Mouse (Mus musculus): ENCODE measurements around the gene Pou2f3. TPM values are rescaled to one million over a fixed set of nuclear protein-coding genes. Genes with fewer than 3 reads are reported as not detected.
A peak's percentile ranks its signal among the peaks of the same experiment; 100 is the strongest.

The Pou2f3 gene
- total RNA-seq, 1 experiment from 2014 or later = not detected

DNA sequence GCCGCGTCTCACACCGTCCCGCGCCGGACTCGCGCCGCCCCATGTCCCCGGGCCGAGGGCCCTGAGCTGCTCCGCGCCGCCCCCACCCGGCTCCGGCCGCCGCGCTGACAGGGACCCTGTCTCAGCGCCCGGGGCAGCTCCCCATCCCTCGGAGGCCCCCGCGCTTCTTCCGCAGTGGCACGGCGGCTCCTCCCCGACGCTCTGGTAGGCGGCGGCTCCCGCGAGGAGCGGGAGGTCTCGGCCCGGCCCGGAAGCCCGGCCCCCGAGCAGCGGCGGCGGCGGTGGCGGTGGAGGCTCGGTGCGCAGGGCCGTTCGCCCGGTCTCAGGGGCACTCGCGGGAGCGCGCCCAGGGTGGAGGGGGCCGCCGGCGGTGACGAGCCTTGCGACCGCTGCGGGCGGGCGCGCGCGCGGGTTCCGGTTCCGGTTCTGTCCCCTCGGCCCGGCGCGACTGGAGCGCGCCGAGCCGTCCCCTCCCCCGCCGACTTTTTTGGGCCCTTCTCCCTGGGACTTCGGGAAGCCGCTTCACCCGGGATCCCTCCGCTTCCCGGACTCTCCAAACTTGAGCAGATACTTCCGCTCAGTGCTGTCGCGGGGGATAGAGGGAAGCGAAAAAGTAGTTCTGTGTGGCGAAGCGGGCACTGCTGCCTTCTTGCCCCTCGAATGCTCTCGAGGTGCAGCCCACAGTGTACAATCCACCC lies 104.4 kb downstream of the Pou2f3 start:
- peak; percentile 51 to 63 for ATAC-seq (replicated peaks in 1 of 2; ENCODE audit: insufficient read depth in 1 of 2, low FRiP score in 2 of 2, low TSS enrichment in 1 of 2, low read depth in 1 of 2, poor library complexity in 2 of 2, severe bottlenecking in 2 of 2)

DNA sequence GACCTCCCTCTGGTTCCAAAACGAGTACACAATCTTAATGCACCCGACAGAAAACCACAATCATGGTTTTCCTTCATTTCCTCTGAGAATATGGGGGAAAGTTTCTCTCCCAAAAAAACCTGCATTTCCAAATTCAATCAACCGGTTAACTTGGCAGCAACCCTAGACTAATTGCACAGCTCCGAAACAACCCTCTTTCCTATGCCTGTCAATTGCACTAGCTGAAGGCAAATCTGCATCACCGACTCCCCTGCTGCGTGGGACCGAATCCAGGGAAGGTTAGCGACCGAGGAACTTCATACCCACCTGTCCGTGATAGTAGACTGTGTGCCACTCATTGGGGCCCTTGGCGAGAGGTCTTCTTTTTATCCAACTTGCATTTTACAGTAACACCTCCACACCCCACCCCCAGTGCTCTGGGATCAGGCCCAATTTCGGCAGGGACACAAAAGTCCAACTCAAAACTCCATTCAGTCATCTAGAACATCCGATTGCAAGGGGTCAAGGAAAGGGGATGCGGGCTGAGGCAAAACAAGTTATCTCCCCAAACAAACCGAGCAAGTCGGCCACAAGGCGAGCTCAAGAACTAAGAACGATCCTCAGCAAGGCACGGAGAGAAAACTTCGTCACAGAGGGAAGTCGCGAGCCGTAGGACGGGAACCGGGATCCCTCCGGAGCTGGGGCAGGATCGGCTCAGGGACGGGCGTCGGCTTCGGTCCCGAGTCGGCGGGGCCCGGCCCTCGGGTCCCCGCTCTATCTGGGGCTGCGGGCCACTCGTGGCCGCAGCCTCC lies 105.1 kb downstream of the Pou2f3 start:
- ATAC-seq (replicated peaks in 1 of 2; ENCODE audit: insufficient read depth in 1 of 2, low FRiP score in 2 of 2, low TSS enrichment in 1 of 2, low read depth in 1 of 2, poor library complexity in 2 of 2, severe bottlenecking in 2 of 2) = no peak

DNA sequence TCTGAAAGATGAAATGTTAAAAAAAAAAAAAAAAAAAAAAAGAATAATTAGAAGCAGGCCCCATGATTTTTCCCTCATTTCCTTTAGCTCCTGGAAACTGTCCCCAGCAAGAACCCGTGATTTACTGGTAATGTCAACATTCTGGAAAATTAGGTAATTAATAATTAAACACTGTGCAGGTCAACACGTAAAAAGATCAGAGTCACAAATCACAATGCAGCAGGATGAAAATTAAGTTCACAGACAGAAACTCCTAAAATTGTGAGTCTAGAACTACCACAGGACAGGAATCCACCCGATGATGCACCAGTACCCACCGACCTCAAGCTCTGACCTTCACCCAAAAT lies 105.7 kb downstream of the Pou2f3 start:
- ATAC-seq (replicated peaks in 1 of 2; ENCODE audit: insufficient read depth in 1 of 2, low FRiP score in 2 of 2, low TSS enrichment in 1 of 2, low read depth in 1 of 2, poor library complexity in 2 of 2, severe bottlenecking in 2 of 2) = no peak

DNA sequence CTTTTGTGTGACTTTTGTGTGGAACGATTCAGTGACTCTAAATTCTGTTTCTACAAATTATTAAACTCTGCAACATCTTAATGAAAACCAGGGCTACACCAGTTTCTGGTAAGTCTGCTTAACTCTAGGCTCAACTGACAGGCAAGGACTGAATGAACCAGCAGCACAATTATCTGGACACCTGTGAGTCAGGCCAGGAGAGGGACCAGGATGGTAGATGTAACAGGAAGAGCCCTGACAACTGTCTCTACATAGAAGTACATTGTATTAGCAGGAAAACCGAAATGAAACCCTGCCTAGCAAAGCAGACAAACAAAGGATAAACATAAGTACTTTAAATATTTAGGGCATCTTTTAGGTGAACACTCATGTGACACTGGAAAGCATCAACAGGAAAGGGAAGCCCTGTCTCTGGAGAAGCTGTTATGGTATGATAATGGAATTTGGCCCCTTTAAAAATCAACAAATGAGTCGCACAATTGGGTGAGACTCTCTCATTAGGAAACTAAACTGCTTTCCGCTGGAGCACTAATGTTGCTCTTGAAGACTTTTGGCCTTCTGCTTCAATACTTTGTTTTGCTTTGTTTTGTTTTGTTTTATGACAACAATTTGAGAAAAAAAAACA lies 106.4 kb downstream of the Pou2f3 start:
- no peak for ATAC-seq (replicated peaks in 1 of 2; ENCODE audit: insufficient read depth in 1 of 2, low FRiP score in 2 of 2, low TSS enrichment in 1 of 2, low read depth in 1 of 2, poor library complexity in 2 of 2, severe bottlenecking in 2 of 2)

DNA sequence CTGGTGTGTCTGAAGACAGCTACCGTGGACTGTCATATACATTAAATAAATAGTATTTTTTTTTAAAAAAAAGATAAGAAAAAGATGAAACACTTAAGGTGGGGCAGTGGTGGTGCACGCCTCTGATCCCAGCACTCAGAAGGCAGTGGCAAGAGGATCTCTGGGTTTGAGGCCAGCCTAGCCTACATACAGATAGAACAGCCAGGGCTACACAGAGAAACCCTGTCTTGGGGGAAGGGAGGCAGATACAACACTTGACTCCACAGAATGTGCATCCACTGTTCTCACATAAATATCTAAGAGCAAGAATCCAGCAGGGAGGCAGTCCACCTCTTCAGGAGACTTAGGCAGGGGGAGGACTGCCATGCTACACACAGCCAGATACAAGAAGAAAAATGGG lies 107.2 kb downstream of the Pou2f3 start:
- ATAC-seq (replicated peaks in 1 of 2; ENCODE audit: insufficient read depth in 1 of 2, low FRiP score in 2 of 2, low TSS enrichment in 1 of 2, low read depth in 1 of 2, poor library complexity in 2 of 2, severe bottlenecking in 2 of 2) = no peak

DNA sequence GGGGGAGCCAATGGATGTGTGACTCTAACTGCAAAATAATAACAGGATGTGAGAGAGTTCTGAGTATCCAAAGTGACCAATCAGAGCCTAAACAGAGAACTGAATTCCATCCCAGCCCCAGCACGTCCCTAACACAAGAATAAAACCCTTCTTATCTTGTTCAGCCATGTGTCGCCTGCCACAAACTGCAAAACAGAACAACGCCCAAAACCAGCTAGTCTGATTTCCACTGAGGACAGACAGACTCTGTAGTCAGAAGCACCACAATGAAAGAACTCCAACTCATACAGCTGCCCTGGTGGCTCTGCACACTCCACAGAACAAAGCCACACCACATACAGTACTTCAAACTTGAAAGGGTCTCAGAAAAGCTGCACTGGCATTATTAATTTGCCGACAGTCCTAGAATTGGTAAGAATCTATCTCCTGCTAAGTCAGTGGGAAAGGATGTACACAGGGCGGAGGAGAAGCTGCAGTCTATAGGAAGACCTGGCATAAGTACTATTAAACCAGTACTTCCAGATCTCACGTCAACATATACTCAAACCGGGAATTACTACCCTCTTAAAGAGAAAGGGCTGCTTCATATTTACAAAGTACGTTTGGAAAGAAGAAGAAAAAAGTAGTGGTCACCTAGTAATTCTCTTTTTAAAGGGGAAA lies 108.1 kb downstream of the Pou2f3 start:
- peak in 1 of 2 experiments; percentile 43; a peak in 2 of 4 replicates for ATAC-seq (replicated peaks in 1 of 2; ENCODE audit: insufficient read depth in 1 of 2, low FRiP score in 2 of 2, low TSS enrichment in 1 of 2, low read depth in 1 of 2, poor library complexity in 2 of 2, severe bottlenecking in 2 of 2)

DNA sequence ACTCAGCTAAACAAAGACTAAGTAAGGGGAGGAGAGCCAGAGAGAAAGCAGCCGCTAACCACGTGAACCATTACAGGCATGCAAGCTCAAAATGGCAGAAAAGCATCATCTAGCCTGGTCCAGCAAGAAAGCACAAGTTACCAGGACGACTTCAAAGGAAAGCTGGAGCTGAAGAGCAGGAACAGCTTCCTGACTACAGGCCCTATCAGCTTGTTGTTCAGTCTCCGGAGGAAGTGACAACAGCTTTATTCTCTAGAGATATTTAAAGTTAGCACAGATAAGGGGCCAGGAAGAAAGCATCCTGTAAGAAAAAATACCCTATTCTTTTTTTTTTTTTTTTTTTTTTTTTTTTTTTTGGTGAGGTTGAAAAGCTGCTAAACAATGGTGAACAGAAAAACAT lies 111.2 kb downstream of the Pou2f3 start:
- no peak for ATAC-seq (replicated peaks in 1 of 2; ENCODE audit: insufficient read depth in 1 of 2, low FRiP score in 2 of 2, low TSS enrichment in 1 of 2, low read depth in 1 of 2, poor library complexity in 2 of 2, severe bottlenecking in 2 of 2)

DNA sequence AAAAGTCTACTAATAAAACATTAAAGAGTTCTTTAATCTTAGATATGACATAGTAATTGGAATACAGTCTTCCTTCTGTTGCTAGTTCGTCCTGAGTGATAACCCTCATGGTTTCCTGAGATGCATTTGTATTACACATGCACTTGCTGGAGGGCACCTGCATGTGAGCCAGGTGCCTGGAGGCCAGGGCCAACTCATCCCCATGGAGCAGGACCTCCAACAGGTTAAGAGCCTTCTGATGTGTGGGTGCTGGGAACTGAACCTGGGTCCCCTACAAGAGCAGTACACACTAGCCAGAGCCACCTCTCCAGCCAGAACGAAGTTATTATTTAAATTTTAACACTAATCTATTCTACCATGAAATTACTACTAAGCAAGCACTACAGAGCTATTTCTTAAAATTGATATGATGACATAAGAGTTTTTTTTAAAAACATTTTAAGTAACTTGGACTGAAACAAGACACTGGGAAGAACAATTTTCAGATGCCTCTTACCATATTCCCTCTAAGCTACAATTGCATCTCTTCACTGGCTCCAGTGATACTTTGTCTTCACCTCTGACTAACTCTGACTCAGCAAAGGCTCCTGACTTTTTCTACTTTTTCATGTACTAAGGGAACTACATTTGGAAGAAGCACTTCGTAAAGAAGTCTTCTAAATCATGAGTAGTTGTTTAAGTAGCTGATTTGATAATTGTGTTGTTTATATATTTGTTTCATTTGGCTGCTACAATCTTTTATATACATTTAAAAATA lies 112.2 kb downstream of the Pou2f3 start:
- no peak for ATAC-seq (replicated peaks in 1 of 2; ENCODE audit: insufficient read depth in 1 of 2, low FRiP score in 2 of 2, low TSS enrichment in 1 of 2, low read depth in 1 of 2, poor library complexity in 2 of 2, severe bottlenecking in 2 of 2)

DNA sequence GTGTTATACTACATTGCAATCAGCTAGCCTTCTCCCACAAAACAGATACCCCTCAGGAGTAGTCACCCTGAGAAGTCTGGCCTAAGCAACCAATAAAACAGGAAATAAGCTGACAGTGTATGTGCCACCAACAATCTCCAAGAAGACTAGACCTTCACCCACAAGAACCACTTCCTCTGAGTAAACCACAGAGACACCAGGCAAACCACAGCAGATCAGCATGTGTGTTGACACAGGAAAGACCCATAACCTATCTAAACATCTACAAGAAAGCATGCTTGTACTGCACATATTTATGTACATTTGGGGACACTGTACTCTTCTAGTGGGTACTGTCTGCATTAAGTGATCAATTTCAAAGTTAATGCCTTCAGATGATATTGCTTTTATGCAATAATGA lies 113.8 kb downstream of the Pou2f3 start:
- peak; percentile 85 to 91 for ATAC-seq (replicated peaks in 1 of 2; ENCODE audit: insufficient read depth in 1 of 2, low FRiP score in 2 of 2, low TSS enrichment in 1 of 2, low read depth in 1 of 2, poor library complexity in 2 of 2, severe bottlenecking in 2 of 2)

DNA sequence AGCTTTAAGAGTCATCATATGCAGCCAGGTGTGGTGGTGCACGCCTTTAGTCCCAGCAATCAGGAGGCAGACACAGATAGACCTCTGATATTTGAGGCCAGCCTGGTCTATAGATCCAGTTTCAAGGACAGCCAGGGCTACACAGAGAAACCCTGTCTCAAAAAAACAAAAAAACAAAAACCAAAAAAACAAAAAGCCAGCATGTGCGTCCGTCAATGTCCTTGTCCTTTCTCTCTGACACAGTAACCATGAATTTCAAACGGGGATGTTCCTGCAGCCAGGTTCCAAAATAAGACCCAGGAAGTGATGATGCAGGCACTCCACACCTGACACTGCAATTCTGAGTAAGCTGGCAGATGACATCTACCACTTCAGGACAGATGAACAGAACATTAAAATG lies 115.3 kb downstream of the Pou2f3 start:
- ATAC-seq (replicated peaks in 1 of 2; ENCODE audit: insufficient read depth in 1 of 2, low FRiP score in 2 of 2, low TSS enrichment in 1 of 2, low read depth in 1 of 2, poor library complexity in 2 of 2, severe bottlenecking in 2 of 2) = no peak

DNA sequence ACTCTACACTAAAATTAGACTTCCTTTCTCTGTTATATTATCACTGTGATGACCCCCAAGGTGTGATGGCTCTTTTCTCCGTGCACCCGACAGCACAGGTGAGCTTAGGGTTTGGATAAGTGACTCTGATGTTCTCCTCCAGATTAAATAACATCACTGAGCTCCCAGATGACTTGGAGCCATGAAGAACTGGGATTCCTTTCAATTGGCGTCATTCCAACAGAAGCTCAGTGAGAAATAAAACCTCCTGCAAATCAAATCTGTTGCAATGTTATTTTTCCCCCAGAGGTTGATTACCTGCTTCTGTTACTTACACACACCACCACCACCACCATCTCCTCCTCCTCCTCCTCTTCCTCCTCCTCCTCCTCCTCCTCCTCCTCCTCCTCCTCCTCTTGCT lies 116.4 kb downstream of the Pou2f3 start:
- ATAC-seq (replicated peaks in 1 of 2; ENCODE audit: insufficient read depth in 1 of 2, low FRiP score in 2 of 2, low TSS enrichment in 1 of 2, low read depth in 1 of 2, poor library complexity in 2 of 2, severe bottlenecking in 2 of 2) = no peak

DNA sequence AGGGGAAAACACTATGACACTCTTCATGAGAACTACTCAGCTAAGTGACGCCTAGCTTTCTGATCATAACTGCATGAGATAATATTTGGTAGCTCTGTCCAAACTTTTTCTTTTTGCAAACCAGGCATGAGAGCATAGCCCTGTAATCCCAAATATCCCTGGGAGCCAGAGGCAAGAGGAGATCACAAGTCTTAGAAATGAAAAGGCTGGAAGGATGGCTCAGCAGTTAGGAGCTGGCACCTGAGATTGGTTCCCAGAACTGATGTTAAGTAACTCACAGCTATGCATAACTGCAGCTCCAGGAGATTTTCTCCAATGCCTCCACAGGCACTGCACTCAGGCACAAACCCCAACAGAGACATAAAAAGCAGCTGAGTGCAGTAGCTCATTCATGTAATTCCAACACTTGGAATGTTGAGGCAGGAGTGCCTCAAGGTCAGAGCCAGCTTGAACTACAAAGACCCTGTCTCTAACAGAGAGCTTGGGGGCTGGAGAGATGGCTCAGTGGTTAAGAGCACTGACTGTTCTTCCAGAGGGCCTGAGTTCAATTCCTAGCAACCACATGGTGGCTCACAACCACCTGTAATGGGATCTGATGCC lies 124.4 kb downstream of the Pou2f3 start:
- no peak for ATAC-seq (replicated peaks in 1 of 2; ENCODE audit: insufficient read depth in 1 of 2, low FRiP score in 2 of 2, low TSS enrichment in 1 of 2, low read depth in 1 of 2, poor library complexity in 2 of 2, severe bottlenecking in 2 of 2)

DNA sequence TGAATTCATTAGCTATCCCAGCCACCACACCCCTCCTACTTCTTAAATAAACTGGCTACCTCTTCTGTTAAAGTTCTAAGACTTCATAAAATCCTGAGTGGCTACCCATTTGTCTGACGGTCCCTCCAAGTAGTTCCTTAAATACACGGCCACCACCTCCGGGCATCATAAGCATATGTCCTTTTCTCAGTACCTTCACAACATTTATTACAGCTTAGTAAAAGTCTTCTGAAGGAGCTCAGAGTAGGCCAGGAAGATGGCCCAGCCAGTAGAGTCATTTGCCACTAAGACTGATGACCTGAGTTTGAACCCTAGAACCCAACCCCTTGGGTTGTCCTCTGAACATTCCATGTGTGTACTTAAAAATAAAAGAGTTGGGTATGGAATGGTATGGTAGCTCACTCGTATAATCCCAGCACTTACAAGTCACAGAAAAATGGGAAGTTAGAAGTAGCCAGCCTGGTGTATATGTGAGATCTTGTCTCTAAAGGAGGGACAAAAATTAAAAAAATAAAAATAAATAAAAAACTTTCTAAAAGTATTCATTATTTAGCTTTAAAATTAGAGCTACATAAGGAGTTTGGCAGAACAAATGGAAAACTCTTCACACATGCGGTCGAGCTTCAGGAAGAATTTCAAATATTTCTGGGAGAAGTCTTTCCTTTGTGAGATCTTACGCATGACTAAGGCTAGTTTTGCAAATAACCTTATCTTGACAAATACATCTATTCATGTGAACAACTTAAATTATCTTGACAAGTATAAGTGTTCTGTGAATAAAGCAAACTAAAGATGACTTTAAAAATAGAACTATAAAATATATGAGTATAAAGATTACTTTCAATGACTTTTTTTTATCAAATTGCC lies 125.4 kb downstream of the Pou2f3 start:
- no peak for ATAC-seq (replicated peaks in 1 of 2; ENCODE audit: insufficient read depth in 1 of 2, low FRiP score in 2 of 2, low TSS enrichment in 1 of 2, low read depth in 1 of 2, poor library complexity in 2 of 2, severe bottlenecking in 2 of 2)

DNA sequence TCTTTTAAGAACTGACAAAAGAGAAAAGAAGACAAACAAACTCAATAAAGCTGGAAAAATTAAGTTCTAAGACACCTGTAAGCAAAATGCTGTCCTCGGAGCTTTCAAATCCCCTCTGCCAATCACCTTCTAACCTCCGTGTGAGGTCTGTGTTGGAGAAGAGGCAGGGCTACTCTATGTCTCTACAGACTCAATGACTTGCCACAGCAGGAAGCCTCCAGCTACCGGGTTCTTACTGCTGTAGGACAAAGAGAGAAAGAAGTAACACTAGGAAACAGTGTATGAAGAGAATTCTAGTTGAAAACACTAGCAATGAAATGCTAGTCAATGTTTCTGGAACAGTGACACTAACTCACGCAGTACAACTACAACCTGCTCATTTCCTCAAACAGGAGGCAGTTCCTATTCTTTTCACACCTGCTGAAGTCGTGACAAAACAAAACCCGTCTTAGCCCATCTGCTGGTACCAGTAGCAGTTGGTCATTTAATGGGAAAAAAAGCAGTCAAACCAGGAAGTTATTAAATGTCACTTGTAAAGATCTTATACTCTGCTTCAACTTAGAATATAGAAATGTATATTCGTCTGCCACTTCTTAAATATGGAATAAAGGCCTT lies 126.6 kb downstream of the Pou2f3 start:
- no peak for ATAC-seq (replicated peaks in 1 of 2; ENCODE audit: insufficient read depth in 1 of 2, low FRiP score in 2 of 2, low TSS enrichment in 1 of 2, low read depth in 1 of 2, poor library complexity in 2 of 2, severe bottlenecking in 2 of 2)

DNA sequence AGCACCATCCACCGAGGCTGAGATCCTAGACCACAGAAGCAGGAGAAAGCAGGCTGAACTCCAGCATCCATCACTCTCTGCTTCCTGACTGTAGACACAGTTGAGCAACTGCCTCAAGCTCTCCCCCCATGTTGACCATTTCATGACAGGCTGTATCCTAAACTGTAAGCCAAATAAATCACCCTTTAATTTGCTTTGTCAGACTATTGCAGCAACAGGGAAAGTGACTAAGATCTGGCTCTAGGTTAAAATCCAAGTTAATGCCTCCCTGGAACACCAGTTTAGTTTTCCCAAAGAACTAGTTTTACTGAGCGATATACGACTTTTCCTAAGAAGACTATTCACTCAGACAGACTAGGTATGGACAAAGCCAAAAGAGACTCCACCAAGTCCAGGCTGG lies 131.5 kb downstream of the Pou2f3 start:
- ATAC-seq (replicated peaks in 1 of 2; ENCODE audit: insufficient read depth in 1 of 2, low FRiP score in 2 of 2, low TSS enrichment in 1 of 2, low read depth in 1 of 2, poor library complexity in 2 of 2, severe bottlenecking in 2 of 2) = no peak

DNA sequence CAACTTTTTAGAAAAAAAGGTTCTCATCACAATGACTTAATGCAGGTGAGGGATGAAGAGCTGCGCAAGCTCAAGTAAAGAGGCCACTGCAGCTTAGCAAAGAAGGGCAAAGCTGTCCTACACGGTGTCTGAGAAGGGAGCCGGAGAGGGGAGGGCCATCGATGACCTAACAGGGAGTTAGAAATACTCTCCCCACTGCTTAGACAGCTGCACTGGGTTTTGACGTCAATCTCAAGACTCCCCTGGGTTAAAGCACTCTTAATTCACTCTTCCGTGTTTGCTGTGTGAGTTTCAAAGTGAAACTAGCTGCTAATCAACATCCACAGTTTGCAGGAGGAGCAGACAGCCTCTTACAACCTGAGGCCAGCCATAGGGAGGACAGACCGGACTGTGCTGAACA lies 134.0 kb downstream of the Pou2f3 start:
- ATAC-seq (replicated peaks in 1 of 2; ENCODE audit: insufficient read depth in 1 of 2, low FRiP score in 2 of 2, low TSS enrichment in 1 of 2, low read depth in 1 of 2, poor library complexity in 2 of 2, severe bottlenecking in 2 of 2) = no peak

All from hematopoietic stem cell, adult 5-6 weeks (primary cell).